Mouse (Mus musculus) neutrophil, adult 5-6 weeks (primary cell): ENCODE results near the gene Eef1akmt4. TPM values are rescaled to one million over a fixed set of nuclear protein-coding genes. Genes with fewer than 3 reads are reported as not detected.

ENCODE experiments used
- ATAC-seq: fragments of 151-379, 151-347 bp; 2 replicates; pipeline ENCODE4 v1.8.0; 2017; ENCODE audit warnings: mild to moderate bottlenecking, moderate TSS enrichment; ENCODE audit not compliant: insufficient number of reproducible peaks, poor library complexity, low FRiP score, severe bottlenecking; ENCODE audit errors: extremely low read depth
- total RNA-seq: library from RNA; stranded (forward); fragments of 200-1000 nt; gene quantifications from 2 replicates; pipeline ENCODE4 v1.2.3, GENCODE M21; 2017

Eef1akmt4 gene
- 0.35 and 1.2 TPM in 2 replicates for total RNA-seq

DNA sequence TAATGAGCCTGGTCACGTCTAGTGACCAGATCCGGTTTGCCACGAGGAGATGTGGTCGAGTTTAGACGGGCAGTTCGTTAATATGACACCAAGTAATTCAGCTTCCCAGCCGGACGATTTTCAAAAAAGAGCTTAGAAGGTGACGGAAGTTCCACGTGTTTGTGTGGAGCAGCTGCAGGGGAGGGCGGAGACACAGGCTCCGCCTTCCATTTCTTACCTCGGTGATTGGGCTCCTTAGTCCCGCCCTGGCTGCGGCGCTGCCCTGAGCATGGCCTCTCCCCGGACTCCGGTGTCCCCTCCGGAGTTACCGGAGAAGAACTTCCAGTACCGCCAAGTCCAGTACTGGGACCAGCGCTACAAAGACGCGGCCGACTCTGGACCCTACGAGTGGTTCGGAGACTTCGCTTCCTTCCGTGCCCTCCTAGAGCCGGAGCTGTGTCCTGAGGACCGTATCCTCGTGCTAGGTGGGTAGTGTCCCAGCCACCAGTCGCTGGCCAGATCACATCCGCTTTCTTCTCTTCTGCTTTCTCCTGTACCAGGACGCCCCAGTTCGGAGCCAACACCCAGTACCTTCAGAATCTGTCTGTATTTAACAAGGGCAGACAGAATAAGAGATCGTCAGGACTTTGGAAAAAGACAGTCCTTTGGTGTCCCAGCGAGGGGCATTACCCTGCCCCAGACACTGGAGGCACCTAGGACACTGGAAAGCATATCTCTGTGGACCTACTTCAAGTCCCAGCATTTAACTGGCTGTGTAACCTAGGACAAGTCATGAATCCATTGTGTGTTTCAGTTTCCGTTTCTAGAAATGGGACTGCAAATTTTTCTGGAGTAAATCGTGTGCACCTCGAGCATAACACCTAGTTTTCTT, at the start of gene Eef1akmt4, which contains the start of the genes Gm49333 and Alg3:
Gene Eef1akmt4, plus strand, starts transcription at position 237 of the 871 bp plus-strand sequence.
Gene Gm49333, plus strand, starts transcription at position 254 of the 871 bp plus-strand sequence.
Gene Alg3, minus strand, starts transcription at position 379 of the 871 bp plus-strand sequence.
- ATAC-seq: peak; percentile 92

GRCm38 (mm10) chr16:20565075-20565474, 46.3 kb upstream of the Eef1akmt4 start:
- ATAC-seq: no peak

- no peak for ATAC-seq
Observed at GRCm38 (mm10) chr16:20589366-20589938, 21.9 kb upstream of the Eef1akmt4 start, which contains the start of gene Vwa5b2. TSS of gene Vwa5b2 (plus strand) at chr16:20589471.

GRCm38 (mm10) chr16:20589939-20590679, 21.3 kb upstream of the Eef1akmt4 start:
- ATAC-seq: no peak

GRCm38 (mm10) chr16:20590680-20591038, 20.7 kb upstream of the Eef1akmt4 start:
- ATAC-seq: no peak

DNA sequence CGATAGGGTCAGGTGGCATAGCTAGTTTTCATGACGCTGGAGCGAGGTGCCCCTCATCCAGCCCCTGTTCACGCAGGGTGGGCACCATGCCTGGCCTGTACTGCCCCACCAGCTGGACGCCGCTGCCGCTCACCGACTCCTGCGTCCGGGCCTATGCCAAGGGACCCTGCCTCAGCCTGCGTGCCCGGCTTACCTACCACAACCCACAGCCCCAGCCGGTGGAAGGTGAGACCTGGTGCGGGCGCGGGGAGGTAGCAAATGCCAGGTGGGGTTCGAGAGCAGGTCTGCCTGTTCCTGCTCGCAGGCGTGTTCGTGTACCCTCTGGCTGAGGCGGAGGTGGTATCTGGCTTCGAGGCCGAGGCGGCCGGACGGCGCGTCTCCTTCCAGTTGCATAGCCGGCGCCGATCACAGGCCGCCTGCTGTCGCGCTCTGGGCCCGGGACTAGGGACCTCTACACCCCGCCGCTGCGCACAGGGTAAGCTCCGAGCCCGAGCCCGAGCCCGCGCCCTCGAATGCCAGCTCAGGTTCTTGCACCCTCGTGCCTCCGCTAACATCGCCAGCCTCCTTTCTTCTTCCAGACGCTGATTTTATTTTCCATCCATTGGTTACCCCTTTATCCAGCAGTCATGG, 20.2 kb upstream of the Eef1akmt4 start:
- ATAC-seq: no peak

DNA sequence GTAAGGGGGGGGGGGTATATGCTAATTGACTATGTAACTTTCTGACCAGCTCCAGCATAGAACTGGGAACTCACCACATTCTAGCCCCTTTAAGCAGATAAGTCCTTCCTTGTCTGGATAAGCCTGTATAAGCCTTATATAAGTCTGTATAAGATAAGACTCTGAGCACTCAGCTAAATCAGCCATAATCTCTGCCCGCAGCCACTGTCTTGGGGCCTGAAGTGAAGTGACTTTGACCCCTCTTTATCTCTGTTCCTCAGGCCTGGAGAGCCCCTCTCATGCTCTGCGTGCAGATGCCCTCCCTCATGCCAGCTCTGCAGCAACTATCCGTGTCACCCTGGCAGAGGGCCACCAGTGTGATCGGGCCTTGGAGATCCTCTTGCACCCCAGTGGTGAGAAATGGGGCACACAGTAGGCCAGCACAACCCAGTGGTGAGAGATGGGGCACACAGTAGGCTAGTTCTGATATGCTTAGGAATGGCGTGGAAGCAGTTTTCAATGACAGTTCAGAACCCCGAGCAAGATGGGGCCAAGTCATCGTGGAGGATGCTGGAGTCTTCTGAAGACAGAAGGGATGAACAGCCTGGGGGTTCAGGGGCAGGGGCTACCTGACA, 16.2 kb upstream of the Eef1akmt4 start:
- ATAC-seq: no peak

- ATAC-seq: no peak
Observed at GRCm38 (mm10) chr16:20595737-20596136, 15.7 kb upstream of the Eef1akmt4 start.

DNA sequence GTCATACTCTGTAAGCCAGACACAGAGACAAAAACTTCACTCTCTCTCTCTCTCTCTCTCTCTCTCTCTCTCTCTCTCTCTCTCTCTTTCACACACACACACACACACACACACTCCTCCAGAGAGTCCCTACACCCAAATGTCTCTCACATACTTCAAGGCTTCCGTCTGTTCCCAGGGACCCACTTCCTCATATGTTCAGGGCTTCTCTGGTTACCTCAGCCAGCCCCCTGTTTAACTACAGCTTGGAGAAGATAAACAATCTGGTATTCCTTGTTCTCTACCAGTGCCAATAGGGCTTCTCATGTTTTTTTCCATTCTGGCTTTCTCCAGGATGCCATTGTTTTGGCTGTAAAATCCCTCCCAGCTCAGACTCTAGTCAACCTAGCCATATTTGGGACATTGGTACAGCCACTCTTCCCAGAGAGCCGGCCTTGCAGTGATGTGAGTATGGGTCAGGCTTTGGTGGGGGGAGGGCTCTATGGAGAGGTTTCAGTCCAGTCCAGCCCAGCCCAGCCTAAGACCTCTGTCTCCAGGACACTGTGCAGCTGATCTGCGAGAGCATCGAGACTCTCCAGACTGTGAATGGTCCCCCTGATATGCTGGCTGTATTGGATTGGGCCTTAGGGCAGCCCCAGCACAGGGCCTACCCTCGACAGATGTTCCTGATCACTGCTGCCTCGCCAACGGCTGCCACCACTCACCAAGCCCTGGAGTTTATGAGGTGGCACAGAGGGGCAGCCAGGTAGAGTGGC, 14.5 kb upstream of the Eef1akmt4 start:
- ATAC-seq: no peak

GRCm38 (mm10) chr16:20600511-20600910, 10.9 kb upstream of the Eef1akmt4 start:
- no peak for ATAC-seq

GRCm38 (mm10) chr16:20604705-20605104, 6.7 kb upstream of the Eef1akmt4 start:
- no peak for ATAC-seq

GRCm38 (mm10) chr16:20610501-20611356, 664 bp upstream of the Eef1akmt4 start:
- ATAC-seq: peak; percentile 72

DNA sequence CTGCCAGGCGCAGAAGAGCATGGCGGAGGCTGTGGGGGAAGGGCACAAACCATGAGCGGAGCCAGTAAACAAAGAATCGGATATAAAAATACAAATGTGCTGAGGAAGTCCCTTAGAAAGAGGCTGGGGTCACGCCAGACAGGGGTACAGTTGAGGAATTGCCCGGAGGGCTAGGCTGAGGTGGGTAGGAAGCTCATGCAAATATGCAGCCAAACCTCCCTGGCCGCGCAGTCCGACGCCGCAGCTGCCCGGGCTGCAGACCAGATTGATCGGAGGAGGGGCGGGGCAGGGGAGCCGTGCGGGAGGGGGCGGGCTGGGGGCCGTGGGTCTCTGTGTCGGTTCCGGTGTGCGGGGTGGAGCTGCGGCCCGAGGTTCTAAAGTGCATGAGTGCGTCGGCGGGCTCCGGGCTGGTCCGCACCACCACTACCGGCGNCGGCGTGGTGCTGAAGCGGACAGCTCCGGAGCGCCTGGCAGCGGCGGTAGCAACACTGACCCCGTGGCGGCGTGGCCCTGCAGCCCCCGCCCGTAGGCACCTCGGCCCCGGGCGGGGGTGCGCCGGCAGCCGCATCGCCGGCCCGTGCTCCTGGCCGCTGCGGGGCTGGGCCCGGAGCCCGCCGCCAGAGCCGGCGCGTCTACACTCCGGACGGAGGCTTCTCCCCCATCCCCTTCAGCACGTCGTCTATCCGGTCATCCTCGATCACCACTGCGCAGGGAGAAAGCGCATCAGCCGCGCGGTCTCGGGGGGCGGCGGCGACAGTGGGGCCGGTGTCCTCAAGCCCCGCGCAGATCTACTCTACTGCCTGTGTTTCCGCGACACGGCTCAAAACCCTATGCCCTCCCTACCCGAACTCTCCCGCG, 8.4 kb downstream of the Eef1akmt4 start:
- ATAC-seq: no peak

DNA sequence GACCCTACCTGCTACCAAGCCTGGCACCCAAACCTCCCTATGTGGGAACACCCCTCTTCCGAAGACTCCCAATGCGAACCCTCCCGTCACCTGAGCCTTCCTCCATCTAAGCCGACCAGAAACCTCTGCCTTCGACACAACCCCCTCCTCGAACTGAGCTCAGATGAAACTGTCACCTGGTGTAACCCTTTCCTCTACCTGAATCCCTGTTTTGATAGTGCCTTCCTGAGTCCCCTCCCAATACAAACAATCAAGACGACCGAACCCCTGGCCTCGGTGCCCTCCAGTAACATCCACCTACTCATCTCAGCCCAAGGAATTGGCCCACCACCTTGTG, 9.0 kb downstream of the Eef1akmt4 start:
- no peak for ATAC-seq

DNA sequence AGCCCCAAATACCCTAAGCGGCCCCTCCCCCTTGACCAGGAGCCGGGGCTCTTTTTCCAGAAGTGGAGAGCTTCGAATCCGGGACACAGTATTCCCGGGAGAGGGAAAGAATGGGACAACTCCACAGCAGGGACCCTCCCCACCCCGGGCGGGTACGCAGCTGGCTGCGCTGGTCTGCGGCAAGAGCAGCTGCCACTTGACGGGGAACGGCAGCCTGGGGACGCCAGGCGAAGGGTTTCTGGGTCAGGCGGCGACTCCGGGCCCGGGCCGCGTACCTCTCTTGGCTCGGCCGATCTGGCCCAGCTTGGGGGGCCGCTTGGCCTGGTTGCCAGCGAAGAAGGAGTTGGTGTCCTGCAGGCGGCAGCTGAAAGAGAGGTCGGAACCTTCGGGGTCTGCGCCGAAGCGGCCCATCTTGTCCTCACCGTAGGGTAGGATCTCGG, 9.4 kb downstream of the Eef1akmt4 start:
- no peak for ATAC-seq

- no peak for ATAC-seq
Observed at GRCm38 (mm10) chr16:20621191-20621990, 10.0 kb downstream of the Eef1akmt4 start, which contains the start of gene Camk2n2. TSS of gene Camk2n2 (minus strand) at chr16:20621287.
